Mouse (Mus musculus) testis, adult 2 months (tissue): ENCODE results near the gene Npvf.

ENCODE experiments used
- CTCF ChIP-seq: fragments of 200-500 bp; IDR thresholded peaks from 2 replicates; pipeline ENCODE4 v1.5.1; 2012; ENCODE audit warnings: low read depth, mild to moderate bottlenecking, inconsistent platforms, low read length, moderate library complexity; ENCODE audit not compliant: control insufficient read depth, insufficient read depth, insufficient replicate concordance
- POLR2A ChIP-seq: fragments of 200-500 bp; IDR thresholded peaks from 2 replicates; pipeline ENCODE4 v1.6.1; 2012; ENCODE audit warnings: low read depth, mild to moderate bottlenecking, inconsistent platforms, low read length, moderate library complexity; ENCODE audit not compliant: control insufficient read depth

GRCm38 (mm10) chr6:50664193-50664592 is 10.0 kb upstream of the Npvf start:
- TF ChIP-seq CTCF (no peak), POLR2A (no peak)
